Mouse (Mus musculus): ENCODE results near the gene Itpr1. TPM values are rescaled to one million over a fixed set of nuclear protein-coding genes. Genes with fewer than 3 reads are reported as not detected.

Itpr1 gene
- polyA plus RNA-seq, 1 experiment from 2014 or later, result 6.5 TPM

GRCm38 (mm10) chr6:108454979-108455836, 242.3 kb downstream of the Itpr1 start:
- Histone ChIP-seq H3K27me3 (ENCODE audit: control insufficient read depth, insufficient read depth, low read length) (no peaks in the 10 kb centered on the region), H3K27ac (replicated peaks; ENCODE audit: low read depth, low read length) (no peak overlapping the region), H3K4me2 (ENCODE audit: low read depth, low read length) (no peak overlapping the region), H3K4me1 (ENCODE audit: control insufficient read depth, insufficient read depth, low read length) (0 out of 2 replicates have a peak, but pooled peaks cover 3% of the 10 kb centered on the region), H3K4me3 (ENCODE audit: low read depth, low read length) (no peak overlapping the region), H3K9me3 (replicated peaks; ENCODE audit: control insufficient read depth, low read length) (no peaks in the 10 kb centered on the region), H3K9ac (replicated peaks; ENCODE audit: low read length) (no peak overlapping the region), H3K36me3 (replicated peaks; ENCODE audit: control insufficient read depth, insufficient read depth, low read depth, low read length) (no peaks in the 10 kb centered on the region)
- DNase-seq (ENCODE audit: low spot score) (no peak), ATAC-seq (replicated peaks; ENCODE audit: insufficient number of reproducible peaks, low FRiP score, low TSS enrichment, low read depth) (no peak)
- 83% methylated on average over 7 of the region's 7 CpGs for WGBS

GRCm38 (mm10) chr6:108456231-108457062, 243.6 kb downstream of the Itpr1 start:
- Histone ChIP-seq H3K4me3 (ENCODE audit: low read depth, low read length) (no peak overlapping the region), H3K4me1 (ENCODE audit: control insufficient read depth, insufficient read depth, low read length) (0 out of 2 replicates have a peak, but pooled peaks cover 3% of the 10 kb centered on the region), H3K27ac (replicated peaks; ENCODE audit: low read depth, low read length) (0 out of 2 replicates have a peak overlapping the region, but pooled peaks have one; percentile 49), H3K4me2 (ENCODE audit: low read depth, low read length) (peak overlapping the region; percentile 21; the same call in 1 of the 2 replicates), H3K9ac (replicated peaks; ENCODE audit: low read length) (peak overlapping the region; percentile 4; the same call in 1 of the 2 replicates), H3K9me3 (replicated peaks; ENCODE audit: control insufficient read depth, low read length) (no peaks in the 10 kb centered on the region), H3K27me3 (ENCODE audit: control insufficient read depth, insufficient read depth, low read length) (no peaks in the 10 kb centered on the region), H3K36me3 (replicated peaks; ENCODE audit: control insufficient read depth, insufficient read depth, low read depth, low read length) (no peaks in the 10 kb centered on the region)
- 11% methylated on average over 18 of the region's 18 CpGs for WGBS
- peak; percentile 39; the same call in 1 of the 2 replicates for ATAC-seq (replicated peaks; ENCODE audit: insufficient number of reproducible peaks, low FRiP score, low TSS enrichment, low read depth)
- peak; percentile 67 for DNase-seq (ENCODE audit: low spot score)

GRCm38 (mm10) chr6:108457063-108457405, 244.1 kb downstream of the Itpr1 start:
- no peak overlapping the region for H3K4me3 ChIP-seq (ENCODE audit: low read depth, low read length)
- peak overlapping the region; percentile 41 for H3K27ac ChIP-seq (replicated peaks; ENCODE audit: low read depth, low read length)
- no peaks in the 10 kb centered on the region for H3K27me3 ChIP-seq (ENCODE audit: control insufficient read depth, insufficient read depth, low read length)
- no peaks in the 10 kb centered on the region for H3K36me3 ChIP-seq (replicated peaks; ENCODE audit: control insufficient read depth, insufficient read depth, low read depth, low read length)
- 0 out of 2 replicates have a peak, but pooled peaks cover 3% of the 10 kb centered on the region for H3K4me1 ChIP-seq (ENCODE audit: control insufficient read depth, insufficient read depth, low read length)
- H3K4me2 ChIP-seq (ENCODE audit: low read depth, low read length), result no peak overlapping the region
- 0 out of 2 replicates have a peak, but pooled peaks have one; percentile 35 for ATAC-seq (replicated peaks; ENCODE audit: insufficient number of reproducible peaks, low FRiP score, low TSS enrichment, low read depth)
- 14% methylated on average over 5 of the region's 5 CpGs for WGBS
- no peaks in the 10 kb centered on the region for H3K9me3 ChIP-seq (replicated peaks; ENCODE audit: control insufficient read depth, low read length)
- peak; percentile 48 for DNase-seq (ENCODE audit: low spot score)
- no peak overlapping the region; the same call in 1 of the 2 replicates for H3K9ac ChIP-seq (replicated peaks; ENCODE audit: low read length)

- DNase-seq (ENCODE audit: low spot score) (peak; percentile 49), ATAC-seq (replicated peaks; ENCODE audit: insufficient number of reproducible peaks, low FRiP score, low TSS enrichment, low read depth) (no peak)
- Histone ChIP-seq H3K27me3 (ENCODE audit: control insufficient read depth, insufficient read depth, low read length) (no peaks in the 10 kb centered on the region), H3K9me3 (replicated peaks; ENCODE audit: control insufficient read depth, low read length) (no peaks in the 10 kb centered on the region), H3K4me2 (ENCODE audit: low read depth, low read length) (no peak overlapping the region), H3K27ac (replicated peaks; ENCODE audit: low read depth, low read length) (peak overlapping the region; percentile 38; the same call in 1 of the 2 replicates), H3K4me3 (ENCODE audit: low read depth, low read length) (no peak overlapping the region), H3K9ac (replicated peaks; ENCODE audit: low read length) (no peak overlapping the region), H3K36me3 (replicated peaks; ENCODE audit: control insufficient read depth, insufficient read depth, low read depth, low read length) (no peaks in the 10 kb centered on the region), H3K4me1 (ENCODE audit: control insufficient read depth, insufficient read depth, low read length) (0 out of 2 replicates have a peak, but pooled peaks cover 3% of the 10 kb centered on the region)
- WGBS, result 51% methylated on average over 14 of the region's 14 CpGs
These were observed 244.8 kb downstream of the Itpr1 start for GRCm38 (mm10) chr6:108457516-108458181.

DNA sequence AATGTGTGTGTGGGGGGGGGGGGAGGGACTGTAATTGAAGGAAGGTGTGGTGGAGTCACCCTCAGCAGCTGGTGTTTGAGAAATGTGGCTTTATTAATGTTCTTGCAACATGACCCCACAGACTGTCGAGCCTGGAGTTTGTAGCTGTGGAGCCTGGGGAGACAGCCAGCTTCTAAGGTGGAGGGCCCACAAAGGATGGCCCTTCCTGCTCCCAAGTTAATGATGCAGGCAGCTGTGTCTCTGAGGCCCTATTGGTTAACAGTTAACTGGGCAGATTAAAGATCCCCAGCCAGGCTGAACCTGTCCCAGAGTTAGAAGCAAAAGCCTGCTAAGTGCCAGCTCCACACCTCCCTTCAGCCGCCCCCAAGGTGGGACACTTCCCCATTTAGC, 245.3 kb downstream of the Itpr1 start:
- no peaks in the 10 kb centered on the region for H3K27me3 ChIP-seq (ENCODE audit: control insufficient read depth, insufficient read depth, low read length)
- H3K9ac ChIP-seq (replicated peaks; ENCODE audit: low read length), result no peak overlapping the region
- no peak for DNase-seq (ENCODE audit: low spot score)
- H3K27ac ChIP-seq (replicated peaks; ENCODE audit: low read depth, low read length), result peak overlapping the region; percentile 38; the same call in 1 of the 2 replicates
- H3K4me2 ChIP-seq (ENCODE audit: low read depth, low read length), result no peak overlapping the region
- H3K4me3 ChIP-seq (ENCODE audit: low read depth, low read length), result no peak overlapping the region
- 0 out of 2 replicates have a peak, but pooled peaks have one; percentile 10 for ATAC-seq (replicated peaks; ENCODE audit: insufficient number of reproducible peaks, low FRiP score, low TSS enrichment, low read depth)
- no peaks in the 10 kb centered on the region for H3K36me3 ChIP-seq (replicated peaks; ENCODE audit: control insufficient read depth, insufficient read depth, low read depth, low read length)
- 0 out of 2 replicates have a peak, but pooled peaks cover 3% of the 10 kb centered on the region for H3K4me1 ChIP-seq (ENCODE audit: control insufficient read depth, insufficient read depth, low read length)
- no peaks in the 10 kb centered on the region for H3K9me3 ChIP-seq (replicated peaks; ENCODE audit: control insufficient read depth, low read length)
- WGBS, result 36% methylated on average over 2 of the region's 2 CpGs

GRCm38 (mm10) chr6:108458826-108459225, 245.9 kb downstream of the Itpr1 start:
- Histone ChIP-seq H3K27ac (replicated peaks; ENCODE audit: low read depth, low read length) (no peak overlapping the region), H3K36me3 (replicated peaks; ENCODE audit: control insufficient read depth, insufficient read depth, low read depth, low read length) (no peaks in the 10 kb centered on the region), H3K4me3 (ENCODE audit: low read depth, low read length) (no peak overlapping the region), H3K4me1 (ENCODE audit: control insufficient read depth, insufficient read depth, low read length) (0 out of 2 replicates have a peak, but pooled peaks cover 3% of the 10 kb centered on the region), H3K9ac (replicated peaks; ENCODE audit: low read length) (no peak overlapping the region), H3K4me2 (ENCODE audit: low read depth, low read length) (no peak overlapping the region), H3K27me3 (ENCODE audit: control insufficient read depth, insufficient read depth, low read length) (no peaks in the 10 kb centered on the region), H3K9me3 (replicated peaks; ENCODE audit: control insufficient read depth, low read length) (no peaks in the 10 kb centered on the region)
- 0 out of 2 replicates have a peak, but pooled peaks have one; percentile 20 for ATAC-seq (replicated peaks; ENCODE audit: insufficient number of reproducible peaks, low FRiP score, low TSS enrichment, low read depth)
- no peak for DNase-seq (ENCODE audit: low spot score)
- WGBS, result 91% methylated on average over 11 of the region's 11 CpGs

GRCm38 (mm10) chr6:108464308-108464979, 251.5 kb downstream of the Itpr1 start:
- no peaks in the 10 kb centered on the region for H3K4me1 ChIP-seq (ENCODE audit: control insufficient read depth, insufficient read depth, low read length)
- no peak for DNase-seq (ENCODE audit: low spot score)

More at GRCm38 (mm10) chr6:108464308-108464979, 251.5 kb downstream of the Itpr1 start:
- 87% methylated on average over 8 of the region's 8 CpGs for WGBS
- Histone ChIP-seq H3K27ac (replicated peaks; ENCODE audit: low read depth, low read length) (no peak overlapping the region), H3K9ac (replicated peaks; ENCODE audit: low read length) (no peak overlapping the region), H3K9me3 (replicated peaks; ENCODE audit: control insufficient read depth, low read length) (no peaks in the 10 kb centered on the region), H3K36me3 (replicated peaks; ENCODE audit: control insufficient read depth, insufficient read depth, low read depth, low read length) (no peaks in the 10 kb centered on the region), H3K27me3 (ENCODE audit: control insufficient read depth, insufficient read depth, low read length) (no peaks in the 10 kb centered on the region), H3K4me3 (ENCODE audit: low read depth, low read length) (no peak overlapping the region), H3K4me2 (ENCODE audit: low read depth, low read length) (no peak overlapping the region)
- ATAC-seq (replicated peaks; ENCODE audit: insufficient number of reproducible peaks, low FRiP score, low TSS enrichment, low read depth), result no peak

Measured in embryonic facial prominence, embryonic 11.5 days (tissue).